Mouse (Mus musculus) ES-E14 (cell line): ENCODE results near the gene Pdxp.

Experiments
- ZC3H11A ChIP-seq: IDR thresholded peaks from 2 replicates; pipeline ENCODE4 v1.6.1; 2012; ENCODE audit warnings: low read depth, mild to moderate bottlenecking, inconsistent platforms, low read length, borderline replicate concordance
- ZNF384 ChIP-seq: IDR thresholded peaks from 2 replicates; pipeline ENCODE4 v1.6.1; 2012; ENCODE audit warnings: low read depth, low read length, inconsistent platforms

DNA sequence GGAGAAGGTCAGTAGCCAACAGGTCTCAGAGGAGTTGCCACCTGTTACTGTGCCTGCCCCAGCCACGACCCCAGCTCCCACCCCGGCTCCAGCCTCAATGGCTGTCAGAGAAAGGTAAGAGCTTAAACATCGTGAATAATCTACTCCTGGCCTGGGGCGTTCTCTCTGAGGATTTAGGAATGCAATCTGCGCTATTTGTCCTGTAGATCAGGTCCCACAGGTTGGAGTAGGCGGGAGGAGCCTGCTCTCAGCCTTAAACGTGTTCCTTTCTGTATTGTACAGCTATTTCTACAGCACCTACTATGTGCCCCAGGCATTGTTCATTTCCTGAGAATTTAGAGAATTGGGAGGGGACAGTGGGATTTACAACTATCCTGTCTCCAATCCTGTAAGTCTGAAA is 5.3 kb upstream of the Pdxp start:
- TF ChIP-seq ZC3H11A (no peak), ZNF384 (no peak)
